Mouse (Mus musculus) embryonic facial prominence, embryonic 10.5 days (tissue): Measurements from ENCODE around the gene Prss28. TPM values are rescaled to one million over a fixed set of nuclear protein-coding genes. Genes with fewer than 3 reads are reported as not detected.

Source experiments
- DNase-seq: peaks from one replicate; pipeline ENCODE4 v3.0.0-alpha.2; 2017; ENCODE audit warnings: low spot score
- H3K27ac ChIP-seq: fragments of 300-500 bp; sonication (generic); replicated peaks from 2 replicates; pipeline ENCODE4 v1.5.1; 2016; ENCODE audit warnings: mild to moderate bottlenecking
- H3K27me3 ChIP-seq: fragments of 300-500 bp; sonication (generic); replicated peaks from 2 replicates; pipeline ENCODE4 v1.6.1; 2016; ENCODE audit warnings: low read depth, mild to moderate bottlenecking; ENCODE audit not compliant: poor library complexity, severe bottlenecking
- H3K36me3 ChIP-seq: fragments of 300-500 bp; sonication (generic); replicated peaks from 2 replicates; pipeline ENCODE4 v1.6.1; 2016; ENCODE audit warnings: mild to moderate bottlenecking, moderate library complexity
- H3K4me1 ChIP-seq: fragments of 300-500 bp; sonication (generic); 2 replicates; pipeline ENCODE4 v1.6.1; 2016
- H3K4me3 ChIP-seq: fragments of 300-500 bp; sonication (generic); 2 replicates; pipeline ENCODE4 v1.5.1; 2016; ENCODE audit warnings: mild to moderate bottlenecking, moderate library complexity
- H3K9me3 ChIP-seq: fragments of 300-500 bp; sonication (generic); 2 replicates; pipeline ENCODE4 v1.6.1; 2016; ENCODE audit warnings: mild to moderate bottlenecking
- WGBS: fragments of 180-500 bp; shearing (Covaris S2); methylation state at CpG from one replicate; pipeline ENCODE4 v1.1.7; 2016; 5-methylcytosine and 5-hydroxymethylcytosine counted together
- polyA plus RNA-seq: library from polyadenylated mRNA; unstranded; fragments of >200 nt; fragmentation: Nextera tagmentation; extraction: Ambion mirVana; gene quantifications from 2 replicates; pipeline ENCODE4 v1.2.1, GENCODE M21; 2016

Gene Prss28
- polyA plus RNA-seq, 1 experiment from 2014 or later = not detected

GRCm38 (mm10) chr17:25293495-25293894 is 15.0 kb upstream of the Prss28 start:
- H3K36me3 ChIP-seq = no peaks in the 10 kb centered on the region
- no peaks in the 10 kb centered on the region for H3K27me3 ChIP-seq
- H3K9me3 ChIP-seq = no peaks in the 10 kb centered on the region
- 83% methylated on average over 5 of the region's 5 CpGs for WGBS
- H3K4me3 ChIP-seq = no peak overlapping the region
- DNase-seq = no peak
- H3K27ac ChIP-seq = no peak overlapping the region
- H3K4me1 ChIP-seq = 0 out of 2 replicates have a peak, but pooled peaks cover 3% of the 10 kb centered on the region

GRCm38 (mm10) chr17:25294111-25294510 is 14.3 kb upstream of the Prss28 start:
- 52% methylated on average over 1 of the region's 1 CpGs for WGBS
- Histone ChIP-seq H3K27ac (no peak overlapping the region), H3K4me1 (0 out of 2 replicates have a peak, but pooled peaks cover 6% of the 10 kb centered on the region), H3K27me3 (no peaks in the 10 kb centered on the region), H3K36me3 (no peaks in the 10 kb centered on the region), H3K9me3 (no peaks in the 10 kb centered on the region), H3K4me3 (no peak overlapping the region)
- DNase-seq = no peak

- 0 out of 2 replicates have a peak, but pooled peaks cover 6% of the 10 kb centered on the region for H3K4me1 ChIP-seq
- H3K4me3 ChIP-seq = no peak within 1 kb of the TSS
- H3K27me3 ChIP-seq = no peaks in the 10 kb centered on the region
- WGBS = 87% methylated on average over 5 of the region's 5 CpGs
- no peak within 1 kb of the TSS for H3K27ac ChIP-seq
- no peaks in the 10 kb centered on the region for H3K9me3 ChIP-seq
- DNase-seq = no peak
- H3K36me3 ChIP-seq = no peaks in the 10 kb centered on the region
Measured at GRCm38 (mm10) chr17:25298094-25298493, 10.4 kb upstream of the Prss28 start, which contains the start of gene Prss34. Gene Prss34 (plus strand): TSS chr17:25298394.

- 82% methylated on average over 5 of the region's 5 CpGs for WGBS
- DNase-seq = no peak
- Histone ChIP-seq H3K4me3 (no peak within 1 kb of the TSS), H3K36me3 (no peaks in the 10 kb centered on the region), H3K4me1 (peaks cover 12% of the 10 kb centered on the region), H3K27ac (no peak within 1 kb of the TSS), H3K27me3 (no peaks in the 10 kb centered on the region), H3K9me3 (no peaks in the 10 kb centered on the region)
Measured at GRCm38 (mm10) chr17:25318354-25318753, 9.9 kb downstream of the Prss28 start, which contains the start of gene Prss29. Gene Prss29 (plus strand): TSS chr17:25318654.

- no peaks in the 10 kb centered on the region for H3K9me3 ChIP-seq
- H3K27me3 ChIP-seq = no peaks in the 10 kb centered on the region; the same call in 1 of the 2 replicates
- no peak for DNase-seq
- peaks cover 12% of the 10 kb centered on the region for H3K4me1 ChIP-seq
- no peak overlapping the region for H3K27ac ChIP-seq
- no peaks in the 10 kb centered on the region for H3K36me3 ChIP-seq
- no peak overlapping the region for H3K4me3 ChIP-seq
- 90% methylated on average over 8 of the region's 8 CpGs for WGBS
Measured at GRCm38 (mm10) chr17:25320819-25321218, 12.4 kb downstream of the Prss28 start.

- Histone ChIP-seq H3K4me1 (peaks cover 12% of the 10 kb centered on the region), H3K9me3 (no peaks in the 10 kb centered on the region), H3K27ac (no peak overlapping the region), H3K4me3 (no peak overlapping the region), H3K36me3 (no peaks in the 10 kb centered on the region), H3K27me3 (no peaks in the 10 kb centered on the region; the same call in 1 of the 2 replicates)
- 15% methylated on average over 2 of the region's 2 CpGs for WGBS
- no peak for DNase-seq
Measured at GRCm38 (mm10) chr17:25322930-25323329, 14.5 kb downstream of the Prss28 start.

GRCm38 (mm10) chr17:25332321-25332720 is 23.9 kb downstream of the Prss28 start:
- WGBS = 80% methylated on average over 9 of the region's 9 CpGs
- no peak overlapping the region for H3K27ac ChIP-seq
- no peaks in the 10 kb centered on the region for H3K4me1 ChIP-seq
- no peaks in the 10 kb centered on the region for H3K36me3 ChIP-seq
- peaks cover 13% of the 10 kb centered on the region; the same call in 1 of the 2 replicates for H3K27me3 ChIP-seq
- no peak for DNase-seq
- H3K4me3 ChIP-seq = no peak overlapping the region
- no peaks in the 10 kb centered on the region for H3K9me3 ChIP-seq

GRCm38 (mm10) chr17:25333943-25334342 is 25.5 kb downstream of the Prss28 start:
- WGBS = 2% methylated on average over 8 of the region's 8 CpGs
- Histone ChIP-seq H3K9me3 (no peaks in the 10 kb centered on the region), H3K4me3 (no peak overlapping the region), H3K27me3 (peaks cover 13% of the 10 kb centered on the region; the same call in 1 of the 2 replicates), H3K27ac (no peak overlapping the region), H3K4me1 (no peaks in the 10 kb centered on the region), H3K36me3 (no peaks in the 10 kb centered on the region)
- DNase-seq = peak; percentile 84

GRCm38 (mm10) chr17:25338218-25338617 is 29.8 kb downstream of the Prss28 start:
- Histone ChIP-seq H3K27me3 (peaks cover 7% of the 10 kb centered on the region; the same call in 1 of the 2 replicates), H3K27ac (no peak overlapping the region), H3K4me1 (no peaks in the 10 kb centered on the region), H3K36me3 (no peaks in the 10 kb centered on the region), H3K4me3 (no peak overlapping the region), H3K9me3 (no peaks in the 10 kb centered on the region)
- DNase-seq = no peak
- 83% methylated on average over 4 of the region's 4 CpGs for WGBS

GRCm38 (mm10) chr17:25340003-25340402 is 31.6 kb downstream of the Prss28 start:
- DNase-seq = no peak
- H3K4me1 ChIP-seq = no peaks in the 10 kb centered on the region
- no peaks in the 10 kb centered on the region for H3K36me3 ChIP-seq
- H3K27ac ChIP-seq = no peak overlapping the region
- H3K9me3 ChIP-seq = no peaks in the 10 kb centered on the region
- H3K4me3 ChIP-seq = no peak overlapping the region
- H3K27me3 ChIP-seq = no peaks in the 10 kb centered on the region
- 85% methylated on average over 6 of the region's 6 CpGs for WGBS

GRCm38 (mm10) chr17:25341490-25341889 is 33.0 kb downstream of the Prss28 start:
- 66% methylated on average over 3 of the region's 3 CpGs for WGBS
- Histone ChIP-seq H3K27me3 (no peaks in the 10 kb centered on the region), H3K9me3 (no peaks in the 10 kb centered on the region)

GRCm38 (mm10) chr17:25345462-25345861 is 37.0 kb downstream of the Prss28 start, which contains the start of gene Tpsab1:
Gene Tpsab1 (minus strand): TSS chr17:25345562.
- no peaks in the 10 kb centered on the region for H3K27me3 ChIP-seq
- DNase-seq = no peak
- H3K9me3 ChIP-seq = no peaks in the 10 kb centered on the region
- H3K27ac ChIP-seq = no peak within 1 kb of the TSS
- no peaks in the 10 kb centered on the region for H3K4me1 ChIP-seq
- no peak within 1 kb of the TSS for H3K4me3 ChIP-seq
- H3K36me3 ChIP-seq = no peaks in the 10 kb centered on the region
- WGBS = 94% methylated on average over 4 of the region's 4 CpGs

More at GRCm38 (mm10) chr17:25341490-25341889, 33.0 kb downstream of the Prss28 start:
- Histone ChIP-seq H3K4me3 (no peak overlapping the region), H3K4me1 (no peaks in the 10 kb centered on the region), H3K36me3 (no peaks in the 10 kb centered on the region), H3K27ac (no peak overlapping the region)
- no peak for DNase-seq

GRCm38 (mm10) chr17:25361291-25361690 is 52.8 kb downstream of the Prss28 start:
- 0 out of 2 replicates have a peak, but pooled peaks cover 6% of the 10 kb centered on the region for H3K27me3 ChIP-seq
- no peak overlapping the region for H3K4me3 ChIP-seq
- H3K27ac ChIP-seq = no peak overlapping the region
- no peak for DNase-seq
- no peaks in the 10 kb centered on the region for H3K9me3 ChIP-seq
- no peaks in the 10 kb centered on the region for H3K36me3 ChIP-seq
- 71% methylated on average over 2 of the region's 2 CpGs for WGBS
- no peaks in the 10 kb centered on the region for H3K4me1 ChIP-seq
